Mouse (Mus musculus): ENCODE measurements at regions not wholly inside any gene's neighbourhood (a gene's known extent, or its start where the extent isn't known, plus 50 kb on each side); places are given as distances from the start of the nearest gene placed in this dataset.

GRCm38 (mm10) chr13:101878168-101878567 lies 110.2 kb upstream of the Pik3r1 start:
- intact Hi-C loops (cut with DNase I; ENCODE audit: low total_unique reads): no loop called here
- no peak for DNase-seq

GRCm38 (mm10) chr13:101879561-101880081 lies 111.6 kb upstream of the Pik3r1 start:
- DNase-seq: no peak
- intact Hi-C loops (cut with DNase I; ENCODE audit: low total_unique reads): loop anchor here (2.0 kb wide), 1 partner anchor 17 kb away; no protein-coding TSS in a partner anchor

GRCm38 (mm10) chr13:101883177-101883576 lies 115.2 kb upstream of the Pik3r1 start:
- DNase-seq: no peak
- intact Hi-C loops (cut with DNase I; ENCODE audit: low total_unique reads): no loop called here

- DNase-seq: no peak
- intact Hi-C loops (cut with DNase I; ENCODE audit: low total_unique reads): no loop called here
Measured at GRCm38 (mm10) chr13:101884752-101885151, 116.7 kb upstream of the Pik3r1 start.

- intact Hi-C loops (cut with DNase I; ENCODE audit: low total_unique reads): no loop called here
- DNase-seq: no peak
Measured at GRCm38 (mm10) chr13:101891473-101891872, 123.5 kb upstream of the Pik3r1 start.

- intact Hi-C loops (cut with DNase I; ENCODE audit: low total_unique reads): no loop called here
- DNase-seq: no peak
Measured at GRCm38 (mm10) chr13:101893035-101893600, 125.1 kb upstream of the Pik3r1 start.

- DNase-seq: no peak
- intact Hi-C loops (cut with DNase I; ENCODE audit: low total_unique reads): no loop called here
Measured at GRCm38 (mm10) chr13:101895161-101895560, 127.1 kb upstream of the Pik3r1 start.

- DNase-seq: no peak
- intact Hi-C loops (cut with DNase I; ENCODE audit: low total_unique reads): loop anchor here (2.0 kb wide), 1 partner anchor 15 kb away; no protein-coding TSS in a partner anchor
Measured at GRCm38 (mm10) chr13:101895686-101896085, 127.7 kb upstream of the Pik3r1 start.

- DNase-seq: no peak
- intact Hi-C loops (cut with DNase I; ENCODE audit: low total_unique reads): loop anchor here (2.0 kb wide), 1 partner anchor 16 kb away; no protein-coding TSS in a partner anchor
Measured at GRCm38 (mm10) chr13:101896946-101897345, 128.9 kb upstream of the Pik3r1 start.

GRCm38 (mm10) chr13:101902213-101902612 lies 134.2 kb upstream of the Pik3r1 start:
- intact Hi-C loops (cut with DNase I; ENCODE audit: low total_unique reads): no loop called here
- no peak for DNase-seq

- intact Hi-C loops (cut with DNase I; ENCODE audit: low total_unique reads): no loop called here
- no peak for DNase-seq
Measured at GRCm38 (mm10) chr13:101905909-101906676, 138.1 kb upstream of the Pik3r1 start.

- intact Hi-C loops (cut with DNase I; ENCODE audit: low total_unique reads): no loop called here
Measured at GRCm38 (mm10) chr13:101909026-101909425, 141.0 kb upstream of the Pik3r1 start.

GRCm38 (mm10) chr13:101910687-101911086 lies 142.7 kb upstream of the Pik3r1 start:
- intact Hi-C loops (cut with DNase I; ENCODE audit: low total_unique reads): no loop called here

More at GRCm38 (mm10) chr13:101909026-101909425, 141.0 kb upstream of the Pik3r1 start:
- DNase-seq: no peak

GRCm38 (mm10) chr13:101914132-101914531 lies 146.1 kb upstream of the Pik3r1 start:
- DNase-seq: no peak
- intact Hi-C loops (cut with DNase I; ENCODE audit: low total_unique reads): no loop called here

More at GRCm38 (mm10) chr13:101910687-101911086, 142.7 kb upstream of the Pik3r1 start:
- no peak for DNase-seq

GRCm38 (mm10) chr13:101914691-101915541 lies 146.9 kb upstream of the Pik3r1 start:
- DNase-seq: no peak
- intact Hi-C loops (cut with DNase I; ENCODE audit: low total_unique reads): no loop called here

GRCm38 (mm10) chr13:101915542-101915941 lies 147.5 kb upstream of the Pik3r1 start:
- intact Hi-C loops (cut with DNase I; ENCODE audit: low total_unique reads): no loop called here
- no peak for DNase-seq

GRCm38 (mm10) chr13:101915948-101916594 lies 148.1 kb upstream of the Pik3r1 start:
- intact Hi-C loops (cut with DNase I; ENCODE audit: low total_unique reads): no loop called here
- DNase-seq: no peak

GRCm38 (mm10) chr13:101916876-101917275 lies 148.9 kb upstream of the Pik3r1 start:
- intact Hi-C loops (cut with DNase I; ENCODE audit: low total_unique reads): no loop called here
- DNase-seq: no peak

- no peak for DNase-seq
- intact Hi-C loops (cut with DNase I; ENCODE audit: low total_unique reads): no loop called here
Measured at GRCm38 (mm10) chr13:101918185-101918584, 150.2 kb upstream of the Pik3r1 start.

Measured in gastrocnemius, postnatal 14 days (tissue).